Mouse (Mus musculus) gastrocnemius, postnatal 25 days (tissue): Measurements from ENCODE around the gene Gm3173. TPM values are rescaled to one million over a fixed set of nuclear protein-coding genes. Genes with fewer than 3 reads are reported as not detected.
"Not testable (repeated sequence)": the region's sequence is repeated elsewhere in the genome, so short reads cannot be mapped to it uniquely, and the experiment has no call there.

Experiments
- DNase-seq: peaks from one replicate; pipeline ENCODE4 v3.0.0; 2022
- long read RNA-seq, 2 experiments: library from polyadenylated mRNA; stranded (forward); transcript quantifications; one replicate each; pipeline ENCODE4 v2.0.0; 2021
- total RNA-seq, 2 experiments: library from RNA; stranded (reverse); gene quantifications; 1 replicate in 1 of 2; 2 replicates in 1 of 2; pipeline ENCODE4 v1.2.3; 2021

Gm3173 gene
- not detected for total RNA-seq
- long read RNA-seq, experiment 1 = 0 reads
- long read RNA-seq, experiment 2 = 0 reads

GRCm38 (mm10) chr14:4430692-4431091 lies at the start of gene Gm3173:
Gm3173 (plus strand) TSS chr14:4430992.
- DNase-seq = not testable (repeated sequence)

DNA sequence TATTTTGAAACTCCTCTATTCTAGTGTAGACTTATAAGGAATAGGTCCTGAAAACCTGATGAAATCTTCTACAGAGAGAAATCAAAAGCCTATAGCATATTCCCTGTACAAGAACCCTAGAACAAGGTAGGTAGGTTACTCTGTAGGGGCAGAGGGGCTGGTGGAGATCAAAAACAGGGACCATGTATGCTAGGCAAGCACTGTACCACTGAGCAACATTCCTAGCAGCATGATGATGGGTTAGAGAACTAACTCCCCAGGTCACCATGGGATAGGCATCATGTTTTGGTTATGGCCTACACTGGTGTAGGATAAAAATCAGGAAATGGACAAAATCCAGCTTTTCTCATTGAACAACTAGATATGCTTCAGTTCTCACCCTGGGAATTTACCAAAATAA lies 45.2 kb upstream of the Gm3173 start:
- not testable (repeated sequence) for DNase-seq

- not testable (repeated sequence) for DNase-seq
Measured at GRCm38 (mm10) chr14:4392841-4393530, 37.8 kb upstream of the Gm3173 start.

DNA sequence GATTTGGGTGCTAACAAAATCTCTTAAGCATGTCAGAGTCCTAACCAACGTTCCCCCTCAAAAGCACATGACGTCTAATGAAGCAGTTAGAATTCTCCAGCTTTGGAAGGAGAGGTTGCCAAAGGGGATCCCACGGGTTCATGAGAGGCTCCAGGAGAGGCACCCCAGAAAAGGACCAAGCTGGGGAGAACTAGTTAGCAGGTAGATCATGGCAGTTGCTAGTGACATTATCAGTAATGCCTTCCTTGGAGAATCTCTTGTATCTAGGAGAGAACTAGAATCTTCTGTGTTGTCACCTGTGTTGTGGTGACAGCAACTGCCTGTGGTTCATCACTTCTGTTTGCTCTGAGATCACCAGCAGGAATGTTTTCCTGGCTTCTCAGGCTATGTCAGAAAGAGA lies 33.6 kb upstream of the Gm3173 start, which contains the start of gene Gm3159:
Gm3159 (plus strand) TSS at position 301 of the 400 bp plus-strand sequence.
- DNase-seq = not testable (repeated sequence)

- DNase-seq = not testable (repeated sequence)
Measured at GRCm38 (mm10) chr14:4398624-4399023, 32.2 kb upstream of the Gm3173 start.

- not testable (repeated sequence) for DNase-seq
Measured at GRCm38 (mm10) chr14:4400115-4400789, 30.5 kb upstream of the Gm3173 start.

- not testable (repeated sequence) for DNase-seq
Measured at GRCm38 (mm10) chr14:4401245-4401644, 29.5 kb upstream of the Gm3173 start.

GRCm38 (mm10) chr14:4403840-4404239 lies 27.0 kb upstream of the Gm3173 start:
- DNase-seq = not testable (repeated sequence)

DNA sequence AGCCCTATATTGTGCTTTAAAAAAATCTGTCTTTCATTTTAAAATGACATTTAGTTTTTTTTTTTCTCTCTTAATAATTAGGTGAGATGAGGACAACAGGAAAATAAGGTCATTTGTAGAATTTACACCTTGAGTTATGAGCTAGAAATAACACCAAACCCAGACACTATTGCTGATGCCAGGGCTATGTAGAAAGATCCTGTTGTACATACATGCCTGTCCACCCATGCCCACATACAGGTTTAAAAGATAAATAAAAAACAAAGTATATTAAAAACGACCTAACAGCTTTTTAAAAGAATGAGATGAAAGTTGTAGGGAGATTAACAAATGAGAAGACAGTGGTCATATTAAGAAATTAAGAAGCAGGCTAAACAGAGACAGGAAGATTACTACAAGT lies 20.9 kb upstream of the Gm3173 start:
- not testable (repeated sequence) for DNase-seq

DNA sequence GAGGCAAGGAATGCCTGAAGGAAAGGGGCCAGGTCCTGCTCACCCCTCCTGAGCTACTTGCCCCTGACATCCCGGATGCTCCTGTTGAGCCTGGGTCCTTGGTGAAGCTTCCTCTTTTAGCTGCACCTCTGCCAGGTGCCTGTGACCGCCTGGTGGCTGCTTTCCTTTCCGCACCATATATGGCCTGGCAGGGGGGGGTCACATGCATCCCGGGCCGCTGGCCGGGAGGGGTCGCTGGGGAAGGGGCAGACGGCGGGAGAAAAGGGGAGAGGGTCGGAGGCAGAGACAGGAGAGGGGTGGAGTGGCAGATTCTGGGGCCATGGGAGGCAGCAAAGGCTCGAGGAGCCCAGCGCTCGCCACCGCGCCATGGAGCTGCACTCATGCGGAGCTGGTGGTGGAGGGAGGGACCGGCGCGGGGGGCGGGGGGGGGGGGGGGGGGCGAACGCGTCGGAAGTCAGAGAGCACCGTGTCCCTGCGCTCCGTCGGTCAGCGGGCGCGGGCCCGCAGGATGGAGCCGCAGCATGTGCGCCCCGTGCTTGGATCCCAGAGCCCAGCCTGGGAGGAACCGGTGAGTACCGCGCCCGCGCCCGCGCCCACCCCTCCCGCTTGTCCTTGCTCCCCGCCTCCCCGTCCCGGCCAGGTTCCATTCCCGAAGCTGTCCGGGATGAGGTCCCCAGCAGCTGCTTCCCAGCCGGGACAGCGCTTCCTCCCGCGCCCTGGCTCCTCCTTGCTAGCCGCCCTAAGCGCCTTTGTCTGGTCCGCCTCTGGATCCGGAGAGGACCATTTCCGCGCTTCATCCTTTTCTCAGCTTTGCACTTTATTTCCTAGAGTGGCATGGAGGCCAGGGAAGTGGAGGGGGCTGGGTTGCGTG lies 15.6 kb upstream of the Gm3173 start, which contains the start of gene Gm3164:
Gm3164 (plus strand) TSS at position 484 of the 871 bp plus-strand sequence.
- DNase-seq = peak; percentile 74

- not testable (repeated sequence) for DNase-seq
Measured at GRCm38 (mm10) chr14:4481445-4481844, 50.7 kb downstream of the Gm3173 start, which contains the start of gene Gm3182. Gm3182 (plus strand) TSS chr14:4481745.

GRCm38 (mm10) chr14:4499425-4499824 lies 68.6 kb downstream of the Gm3173 start:
- DNase-seq = not testable (repeated sequence)

- DNase-seq = not testable (repeated sequence)
Measured at GRCm38 (mm10) chr14:4555105-4555504, 124.3 kb downstream of the Gm3173 start, which contains the start of gene Gm3047. Gm3047 (plus strand) TSS chr14:4555405.

Other genes with a start within 250 kb of the Gm3173 start
- gene Gm2974, start 248.4 kb upstream of the Gm3173 start, total RNA-seq = not detected
- gene Gm3138, start 181.4 kb upstream of the Gm3173 start, total RNA-seq = not detected
- gene Gm3149, start 113.7 kb upstream of the Gm3173 start, total RNA-seq = not detected
- not detected for gene 2610042L04Rik, start 96.2 kb upstream of the Gm3173 start, total RNA-seq
- gene Gm3159, start 33.5 kb upstream of the Gm3173 start, total RNA-seq = not detected
- gene Gm3164, start 15.5 kb upstream of the Gm3173 start, total RNA-seq = not detected
- gene Gm3182, start 50.8 kb downstream of the Gm3173 start, total RNA-seq = not detected
- not detected for gene Gm3047, start 124.4 kb downstream of the Gm3173 start, total RNA-seq
- not detected for gene Gm8159, start 201.4 kb downstream of the Gm3173 start, total RNA-seq
- gene Gm3239, start 233.2 kb downstream of the Gm3173 start, total RNA-seq = not detected